Mouse (Mus musculus) cerebellum, adult 2 months (tissue): ENCODE measurements around the gene Arhgef7.

ENCODE experiments used
- CTCF ChIP-seq: fragments of 200-500 bp; IDR thresholded peaks from 2 replicates; pipeline ENCODE4 v1.5.1; 2011; ENCODE audit warnings: low read depth, mild to moderate bottlenecking, control low read depth, low read length, moderate library complexity, borderline replicate concordance; ENCODE audit not compliant: insufficient read depth
- POLR2A ChIP-seq: fragments of 200-500 bp; IDR thresholded peaks from 2 replicates; pipeline ENCODE4 v1.6.1; 2011; ENCODE audit warnings: low read length, control low read depth, borderline replicate concordance; ENCODE audit not compliant: insufficient read depth

DNA sequence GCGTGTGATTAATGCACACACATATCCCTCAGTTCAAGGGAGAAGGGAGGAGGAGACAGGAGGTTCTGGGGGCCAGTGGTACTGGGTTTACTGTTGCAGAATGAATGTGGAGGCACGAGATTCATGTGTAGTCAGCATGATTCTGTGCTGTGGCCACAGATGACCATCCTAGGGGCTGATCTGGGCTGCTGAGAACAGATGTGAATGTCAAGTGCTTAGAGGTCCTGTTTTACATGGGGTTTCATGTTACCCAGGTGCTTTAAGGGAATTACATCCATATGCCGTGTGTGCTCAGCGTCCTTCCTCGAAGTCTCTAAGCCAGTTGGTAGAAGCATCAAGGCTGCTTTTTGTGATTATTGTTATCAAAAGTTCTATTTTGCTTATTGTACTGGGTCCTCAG is 61.6 kb downstream of the Arhgef7 start:
- TF ChIP-seq POLR2A, result no peak
- no peak for TF ChIP-seq CTCF
